Mouse (Mus musculus): ENCODE measurements around the gene Ak9.

GRCm38 (mm10) chr10:41482446-41482845, 178.7 kb downstream of the Ak9 start:
- TF ChIP-seq CTCF (IDR thresholded peaks at IDR 0.05; ENCODE audit: low read depth): no peak
- no peak for TF ChIP-seq EP300 (IDR thresholded peaks at IDR 0.05; ENCODE audit: low read depth)
